Mouse (Mus musculus) MEL (cell line): ENCODE results near the gene Irs2. TPM values are rescaled to one million over a fixed set of nuclear protein-coding genes. Genes with fewer than 3 reads are reported as not detected.

Source experiments
- DNase-seq: peaks from one replicate; pipeline ENCODE4 v3.0.0; 2011; ENCODE audit warnings: low read depth, low spot score
- H3K27ac ChIP-seq: 2 replicates; pipeline ENCODE4 v1.5.1; 2012; ENCODE audit warnings: low read depth, mild to moderate bottlenecking, control low read depth, low read length, moderate library complexity; ENCODE audit not compliant: control insufficient read depth
- H3K27me3 ChIP-seq, 2 experiments: fragments of 150-350 bp in 1 of 2; sonication (generic) in 1 of 2; 2 replicates each; pipeline ENCODE4 v1.6.1; 2012; ENCODE audit warnings: low read length in 2 of 2, mild to moderate bottlenecking in 2 of 2, improper control_type of control experiment in 1 of 2, moderate library complexity in 1 of 2; ENCODE audit not compliant: insufficient read depth in 2 of 2, control insufficient read depth in 1 of 2
- H3K36me3 ChIP-seq, 2 experiments: 2 replicates each; pipeline ENCODE4 v1.6.1; 2012 to 2014; ENCODE audit warnings: low read length in 2 of 2, improper control_type of control experiment in 1 of 2, inconsistent platforms in 1 of 2, mild to moderate bottlenecking in 1 of 2; ENCODE audit not compliant: insufficient read depth in 2 of 2, control insufficient read depth in 1 of 2
- H3K4me1 ChIP-seq, 2 experiments: fragments of 150-350 bp in 1 of 2; sonication (generic) in 1 of 2; 2 replicates each; pipeline ENCODE4 v1.6.1; 2012; ENCODE audit warnings: low read length in 2 of 2, improper control_type of control experiment in 1 of 2, mild to moderate bottlenecking in 1 of 2; ENCODE audit not compliant: insufficient read depth in 2 of 2, control insufficient read depth in 1 of 2
- H3K4me3 ChIP-seq, 2 experiments: fragments of 150-350 bp in 1 of 2; sonication (generic) in 1 of 2; 2 replicates each; pipeline ENCODE4 v1.5.1; 2012; ENCODE audit warnings: low read depth in 2 of 2, low read length in 2 of 2, mild to moderate bottlenecking in 2 of 2, moderate library complexity in 2 of 2, control low read depth in 1 of 2, improper control_type of control experiment in 1 of 2; ENCODE audit not compliant: control insufficient read depth in 1 of 2, insufficient read depth in 1 of 2
- H3K79me2 ChIP-seq: 2 replicates; pipeline ENCODE4 v1.6.1; 2012; ENCODE audit warnings: mild to moderate bottlenecking, low read length, moderate library complexity; ENCODE audit not compliant: control insufficient read depth, poor library complexity, insufficient read depth
- H3K9ac ChIP-seq: 2 replicates; pipeline ENCODE4 v1.6.1; 2012; ENCODE audit warnings: low read depth, mild to moderate bottlenecking, control low read depth, low read length, moderate library complexity; ENCODE audit not compliant: control insufficient read depth, poor library complexity, severe bottlenecking
- H3K9me3 ChIP-seq: fragments of 150-350 bp; sonication (generic); replicated peaks from 2 replicates; pipeline ENCODE4 v1.6.1; 2012; ENCODE audit warnings: mild to moderate bottlenecking, low read length, improper control_type of control experiment, moderate library complexity; ENCODE audit not compliant: insufficient read depth
- BHLHE40 ChIP-seq: IDR thresholded peaks from 2 replicates; pipeline ENCODE4 v1.6.1; 2012; ENCODE audit warnings: low read depth, mild to moderate bottlenecking, inconsistent platforms, low read length, improper control_type of control experiment, borderline replicate concordance
- CHD1 ChIP-seq: IDR thresholded peaks from 2 replicates; pipeline ENCODE4 v1.6.1; 2012; ENCODE audit warnings: low read depth, mild to moderate bottlenecking, inconsistent platforms, low read length, improper control_type of control experiment
- GATA1 ChIP-seq: IDR thresholded peaks from 2 replicates; pipeline ENCODE4 v1.6.1; 2011; ENCODE audit warnings: low read depth, low read length, improper control_type of control experiment
- JUND ChIP-seq: IDR thresholded peaks from 2 replicates; pipeline ENCODE4 v1.6.1; 2011; ENCODE audit warnings: low read depth, mild to moderate bottlenecking, improper control_type of control experiment, low read length
- KAT2A ChIP-seq: conservative IDR thresholded peaks from 2 replicates; pipeline ENCODE4 v1.6.1; 2012; ENCODE audit warnings: low read depth, low read length, improper control_type of control experiment, inconsistent platforms
- MAFK ChIP-seq: IDR thresholded peaks from 2 replicates; pipeline ENCODE4 v1.6.1; 2011; ENCODE audit warnings: low read depth, mild to moderate bottlenecking, low read length, improper control_type of control experiment, borderline replicate concordance
- MAX ChIP-seq: IDR thresholded peaks from 2 replicates; pipeline ENCODE4 v1.6.1; 2011; ENCODE audit warnings: low read length, improper control_type of control experiment
- MEF2A ChIP-seq: IDR thresholded peaks from 2 replicates; pipeline ENCODE4 v1.6.1; 2014; ENCODE audit warnings: low read depth, mild to moderate bottlenecking, inconsistent platforms, low read length, improper control_type of control experiment; ENCODE audit not compliant: poor library complexity, insufficient replicate concordance, severe bottlenecking; ENCODE audit errors: extremely low read depth
- MYB ChIP-seq: IDR thresholded peaks from 2 replicates; pipeline ENCODE4 v1.6.1; 2011; ENCODE audit warnings: mild to moderate bottlenecking, low read depth, low read length, improper control_type of control experiment
- NELFE ChIP-seq: IDR thresholded peaks from 2 replicates; pipeline ENCODE4 v1.6.1; 2011; ENCODE audit warnings: low read depth, low read length, improper control_type of control experiment
- POLR2AphosphoS5 ChIP-seq: IDR thresholded peaks from 2 replicates; pipeline ENCODE4 v1.6.1; 2012; ENCODE audit warnings: low read depth, borderline replicate concordance, mild to moderate bottlenecking, inconsistent platforms, low read length, moderate library complexity, mixed read lengths
- RCOR1 ChIP-seq: IDR thresholded peaks from 2 replicates; pipeline ENCODE4 v1.6.1; 2012; ENCODE audit warnings: low read depth, mild to moderate bottlenecking, inconsistent platforms, low read length, improper control_type of control experiment
- ZC3H11A ChIP-seq: IDR thresholded peaks from 2 replicates; pipeline ENCODE4 v1.6.1; 2012; ENCODE audit warnings: low read depth, mild to moderate bottlenecking, inconsistent platforms, low read length, improper control_type of control experiment
- ZKSCAN1 ChIP-seq: IDR thresholded peaks from 2 replicates; pipeline ENCODE4 v1.6.1; 2012; ENCODE audit warnings: low read depth, mild to moderate bottlenecking, inconsistent platforms, low read length, improper control_type of control experiment, moderate library complexity
- ZMIZ1 ChIP-seq: IDR thresholded peaks from 2 replicates; pipeline ENCODE4 v1.6.1; 2012; ENCODE audit warnings: low read depth, mild to moderate bottlenecking, inconsistent platforms, low read length, improper control_type of control experiment, moderate library complexity
- polyA plus RNA-seq, 2 experiments: library from polyadenylated mRNA; stranded (reverse) in 1 of 2; unstranded in 1 of 2; fragments of >175 nt in 1 of 2; fragments of >200 nt in 1 of 2; gene quantifications; 2 replicates each; pipeline versions ENCODE4 v1.2.1 to v1.2.4; 2012; ENCODE audit warnings: low replicate concordance in 2 of 2, low read depth in 1 of 2; ENCODE audit not compliant: insufficient read length in 2 of 2, insufficient read depth in 1 of 2, missing spikeins in 1 of 2
- total RNA-seq: library from RNA; depleted of rRNA; stranded (reverse); fragments of 300-350 nt; gene quantifications from 2 replicates; pipeline ENCODE4 v1.2.3, GENCODE M21; 2012

Gene Irs2
- total and polyA plus RNA-seq, 3 experiments, result 16.4 to 23.1 TPM; not detected in 1

- H3K79me2 ChIP-seq, result peaks cover 68% of the 10 kb centered on the region
- peak overlapping the region; percentile 36 for H3K27ac ChIP-seq
- H3K4me1 ChIP-seq, result peaks cover 39 to 76% of the 10 kb centered on the region in 2 experiments
Measured at GRCm38 (mm10) chr8:10994390-10994954, 13.8 kb downstream of the Irs2 start.

GRCm38 (mm10) chr8:10993582-10994216 is 14.6 kb downstream of the Irs2 start:
- Histone ChIP-seq H3K9ac (no peak overlapping the region), H3K4me3 (no peak overlapping the region), H3K27ac (peak overlapping the region; percentile 1; the same call in 1 of the 2 replicates), H3K9me3 (no peaks in the 10 kb centered on the region), H3K4me1 (peaks cover 36 to 82% of the 10 kb centered on the region in 2 experiments), H3K27me3 (no peaks in the 10 kb centered on the region), H3K36me3 (peaks cover 0 to 88% of the 10 kb centered on the region in 2 experiments; a peak in 2 of 4 replicates), H3K79me2 (peaks cover 72% of the 10 kb centered on the region)
- TF ChIP-seq NELFE, result no peak
- no peak for TF ChIP-seq ZKSCAN1
- no peak for TF ChIP-seq RCOR1
- no peak for TF ChIP-seq KAT2A
- no peak for TF ChIP-seq ZC3H11A
- no peak for DNase-seq

More at GRCm38 (mm10) chr8:10994390-10994954, 13.8 kb downstream of the Irs2 start:
- Histone ChIP-seq H3K9me3 (no peaks in the 10 kb centered on the region), H3K27me3 (no peaks in the 10 kb centered on the region), H3K9ac (no peak overlapping the region)
- no peak for DNase-seq
- TF ChIP-seq ZC3H11A (no peak), GATA1 (no peak), MYB (no peak), KAT2A (no peak), BHLHE40 (no peak), JUND (no peak), MAFK (no peak), CHD1 (no peak), MEF2A (no peak), ZMIZ1 (no peak), MAX (no peak), RCOR1 (no peak), POLR2AphosphoS5 (no peak)
- TF ChIP-seq, all 39 proteins: peak for 0
- H3K4me3 ChIP-seq, result no peak overlapping the region
- H3K36me3 ChIP-seq, result peaks cover 0 to 84% of the 10 kb centered on the region in 2 experiments; a peak in 2 of 4 replicates
